Mouse (Mus musculus) neural tube, embryonic 15.5 days (tissue): ENCODE data around the gene Gstt3. TPM values are rescaled to one million over a fixed set of nuclear protein-coding genes. Genes with fewer than 3 reads are reported as not detected.

Source experiments
- ATAC-seq: fragments of 200-750 bp; cut with Nextera tagmentation; 2 replicates; pipeline ENCODE4 v1.8.0; 2017; ENCODE audit warnings: mild to moderate bottlenecking, moderate TSS enrichment, moderate library complexity; ENCODE audit not compliant: low FRiP score
- H3K27ac ChIP-seq: fragments of 300-500 bp; sonication (generic); replicated peaks from 2 replicates; pipeline ENCODE4 v1.5.1; 2015; ENCODE audit warnings: mild to moderate bottlenecking, inconsistent platforms
- H3K27me3 ChIP-seq: fragments of 300-500 bp; sonication (generic); replicated peaks from 2 replicates; pipeline ENCODE4 v1.6.1; 2015; ENCODE audit warnings: inconsistent platforms
- H3K36me3 ChIP-seq: fragments of 300-500 bp; sonication (generic); 2 replicates; pipeline ENCODE4 v1.6.1; 2015; ENCODE audit warnings: inconsistent platforms
- H3K4me1 ChIP-seq: fragments of 300-500 bp; sonication (generic); 2 replicates; pipeline ENCODE4 v1.6.1; 2015; ENCODE audit warnings: inconsistent platforms
- H3K4me2 ChIP-seq: fragments of 300-500 bp; sonication (generic); 2 replicates; pipeline ENCODE4 v1.6.1; 2015; ENCODE audit warnings: inconsistent platforms, mild to moderate bottlenecking, moderate library complexity
- H3K4me3 ChIP-seq: fragments of 300-500 bp; sonication (generic); replicated peaks from 2 replicates; pipeline ENCODE4 v1.5.1; 2015; ENCODE audit warnings: mild to moderate bottlenecking, inconsistent platforms
- H3K9ac ChIP-seq: fragments of 300-500 bp; sonication (generic); replicated peaks from 2 replicates; pipeline ENCODE4 v1.6.1; 2015; ENCODE audit warnings: mild to moderate bottlenecking, inconsistent platforms
- H3K9me3 ChIP-seq: fragments of 300-500 bp; sonication (generic); replicated peaks from 2 replicates; pipeline ENCODE4 v1.6.1; 2016; ENCODE audit warnings: inconsistent platforms
- WGBS: fragments of 180-500 bp; shearing (Covaris S2); methylation state at CpG from one replicate; pipeline ENCODE4 v1.1.7; 2015; ENCODE audit warnings: mixed read lengths; 5-methylcytosine and 5-hydroxymethylcytosine counted together
- polyA plus RNA-seq: library from polyadenylated mRNA; unstranded; fragments of >200 nt; fragmentation: Nextera tagmentation; extraction: Ambion mirVana; gene quantifications from 2 replicates; pipeline ENCODE4 v1.2.1, GENCODE M21; 2015

Gstt3 gene
- polyA plus RNA-seq, 1 experiment from 2014 or later = 1.3 TPM

GRCm38 (mm10) chr10:75756719-75757118 lies 24.5 kb downstream of the Gstt3 start:
- Histone ChIP-seq H3K4me3 (no peak overlapping the region), H3K27me3 (no peaks in the 10 kb centered on the region), H3K27ac (no peak overlapping the region), H3K9me3 (no peaks in the 10 kb centered on the region), H3K4me1 (no peaks in the 10 kb centered on the region), H3K4me2 (no peak overlapping the region), H3K9ac (no peak overlapping the region), H3K36me3 (peaks cover 37% of the 10 kb centered on the region)
- 97% methylated on average over 11 of the region's 11 CpGs for WGBS
- no peak for ATAC-seq

- H3K4me3 ChIP-seq = no peak overlapping the region
- no peaks in the 10 kb centered on the region for H3K9me3 ChIP-seq
- no peak overlapping the region for H3K4me2 ChIP-seq
- H3K9ac ChIP-seq = no peak overlapping the region
- 48% methylated on average over 3 of the region's 3 CpGs for WGBS
- peaks cover 84% of the 10 kb centered on the region for H3K36me3 ChIP-seq
- peak overlapping the region; percentile 68 for H3K27ac ChIP-seq
- H3K4me1 ChIP-seq = peaks cover 11% of the 10 kb centered on the region
- ATAC-seq = peak; percentile 92
- no peaks in the 10 kb centered on the region for H3K27me3 ChIP-seq
These were observed 37.2 kb downstream of the Gstt3 start for GRCm38 (mm10) chr10:75744017-75744416.

GRCm38 (mm10) chr10:75743369-75743768 lies 37.8 kb downstream of the Gstt3 start:
- 85% methylated on average over 12 of the region's 12 CpGs for WGBS
- Histone ChIP-seq H3K4me3 (no peak overlapping the region), H3K4me1 (peaks cover 11% of the 10 kb centered on the region), H3K27ac (no peak overlapping the region), H3K9ac (no peak overlapping the region), H3K4me2 (no peak overlapping the region), H3K36me3 (peaks cover 86% of the 10 kb centered on the region), H3K27me3 (no peaks in the 10 kb centered on the region), H3K9me3 (no peaks in the 10 kb centered on the region)
- peak; percentile 29; the same call in 1 of the 2 replicates for ATAC-seq

DNA sequence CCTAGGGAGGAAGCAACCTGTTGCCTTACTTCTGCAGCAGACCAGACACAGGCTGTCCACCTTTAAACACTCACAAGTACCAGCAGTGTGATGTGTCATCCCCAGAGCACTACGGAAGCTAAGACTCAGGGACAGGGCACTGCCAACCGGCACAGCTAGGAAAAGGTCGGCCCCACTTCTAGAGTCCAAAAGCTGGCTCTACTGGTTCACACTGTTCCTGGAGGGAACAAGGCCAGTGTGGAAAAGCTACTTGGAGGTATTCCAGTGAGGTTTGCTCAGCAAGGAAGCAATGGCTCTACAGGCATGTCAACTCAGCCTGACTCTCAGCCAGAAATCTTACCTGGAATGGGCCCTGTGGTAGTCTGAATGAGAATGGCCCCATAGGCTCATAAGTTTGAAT lies 40.3 kb downstream of the Gstt3 start:
- WGBS = 95% methylated on average over 3 of the region's 3 CpGs
- Histone ChIP-seq H3K9ac (no peak overlapping the region), H3K9me3 (no peaks in the 10 kb centered on the region), H3K4me3 (no peak overlapping the region), H3K4me1 (peaks cover 11% of the 10 kb centered on the region), H3K27ac (no peak overlapping the region), H3K27me3 (no peaks in the 10 kb centered on the region), H3K36me3 (peaks cover 83% of the 10 kb centered on the region), H3K4me2 (no peak overlapping the region)
- no peak for ATAC-seq

DNA sequence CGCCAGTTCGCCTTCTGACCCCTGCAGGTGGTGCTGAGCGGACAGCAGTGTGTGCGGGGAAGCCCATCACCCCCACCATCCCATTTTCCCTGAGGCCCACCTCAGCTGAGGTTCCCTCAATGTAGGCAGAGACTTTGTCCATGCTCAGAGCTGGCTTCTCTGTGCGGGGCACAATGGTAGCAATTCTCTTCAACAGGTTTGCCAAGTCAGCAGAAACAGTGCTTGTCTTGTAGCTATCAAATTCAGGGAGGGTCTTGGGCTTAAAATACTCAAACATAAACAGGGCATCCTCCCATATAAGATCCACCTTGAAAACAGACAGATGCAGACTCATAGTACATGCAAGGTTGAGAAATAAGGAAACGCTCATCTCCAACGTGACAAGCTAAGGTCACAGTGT lies 55.8 kb downstream of the Gstt3 start:
- H3K27ac ChIP-seq = no peak overlapping the region
- no peaks in the 10 kb centered on the region for H3K9me3 ChIP-seq
- no peak overlapping the region for H3K9ac ChIP-seq
- no peak overlapping the region for H3K4me3 ChIP-seq
- H3K4me1 ChIP-seq = no peaks in the 10 kb centered on the region
- ATAC-seq = no peak
- no peak overlapping the region for H3K4me2 ChIP-seq
- no peaks in the 10 kb centered on the region for H3K27me3 ChIP-seq
- WGBS = 93% methylated on average over 7 of the region's 7 CpGs
- peaks cover 91% of the 10 kb centered on the region for H3K36me3 ChIP-seq

Other genes starting within 250 kb of the Gstt3 start
- 33.0 and 36.3 TPM in 2 replicates for gene Lrrc75b, start 221.1 kb downstream of the Gstt3 start, polyA plus RNA-seq
- gene Ggt1, start 219.8 kb downstream of the Gstt3 start, polyA plus RNA-seq = 1.3 and 2.0 TPM in 2 replicates
- 2.2 and 4.8 TPM in 2 replicates for gene Ggt5, start 192.1 kb downstream of the Gstt3 start, polyA plus RNA-seq
- 16.0 and 16.9 TPM in 2 replicates for gene Susd2, start 137.4 kb downstream of the Gstt3 start, polyA plus RNA-seq
- gene Cabin1, start 17.1 kb downstream of the Gstt3 start, polyA plus RNA-seq = 32.9 and 35.8 TPM in 2 replicates
- gene Ddt, start 8.0 kb downstream of the Gstt3 start, polyA plus RNA-seq = 91.4 and 101 TPM in 2 replicates
- 0.29 TPM in 1 of 2 replicates, not detected in the other for gene Gm20441, start 460 bp downstream of the Gstt3 start, polyA plus RNA-seq
- 9.6 and 13.8 TPM in 2 replicates for gene Gstt1, start 17.2 kb upstream of the Gstt3 start, polyA plus RNA-seq
- not detected in 2 replicates for gene Gstt4, start 41.1 kb upstream of the Gstt3 start, polyA plus RNA-seq
- 6.3 and 16.2 TPM in 2 replicates for gene Gstt2, start 56.0 kb upstream of the Gstt3 start, polyA plus RNA-seq
- gene Mif, start 78.8 kb upstream of the Gstt3 start, polyA plus RNA-seq = 1,840 and 1,880 TPM in 2 replicates
- gene Derl3, start 112.0 kb upstream of the Gstt3 start, polyA plus RNA-seq = 1.2 and 1.9 TPM in 2 replicates
- gene Smarcb1, start 140.2 kb upstream of the Gstt3 start, polyA plus RNA-seq = 229 and 243 TPM in 2 replicates
- gene Chchd10, start 151.7 kb upstream of the Gstt3 start, polyA plus RNA-seq = 166 and 190 TPM in 2 replicates
- gene Mmp11, start 155.1 kb upstream of the Gstt3 start, polyA plus RNA-seq = 18.6 and 25.4 TPM in 2 replicates
- 2.3 TPM in 2 replicates for gene Gm867, start 159.3 kb upstream of the Gstt3 start, polyA plus RNA-seq
- 1.0 and 1.4 TPM in 2 replicates for gene Vpreb3, start 161.6 kb upstream of the Gstt3 start, polyA plus RNA-seq
- 0.08 TPM in 1 of 2 replicates, not detected in the other for gene Gm5134, start 173.1 kb upstream of the Gstt3 start, polyA plus RNA-seq